Mouse (Mus musculus) small intestine, adult 2 months (tissue): ENCODE results near the gene Mindy4.

Experiments used
- CTCF ChIP-seq: fragments of 200-500 bp; IDR thresholded peaks from 2 replicates; pipeline ENCODE4 v1.5.1; 2012; ENCODE audit warnings: low read depth, mild to moderate bottlenecking, control low read depth, inconsistent platforms, low read length, moderate library complexity, mixed read lengths; ENCODE audit not compliant: insufficient replicate concordance, insufficient read length; ENCODE audit errors: extremely low read depth
- POLR2A ChIP-seq: fragments of 200-500 bp; IDR thresholded peaks from 2 replicates; pipeline ENCODE4 v1.6.1; 2012; ENCODE audit warnings: low read depth, mild to moderate bottlenecking, control low read depth, inconsistent platforms, low read length, moderate library complexity

DNA sequence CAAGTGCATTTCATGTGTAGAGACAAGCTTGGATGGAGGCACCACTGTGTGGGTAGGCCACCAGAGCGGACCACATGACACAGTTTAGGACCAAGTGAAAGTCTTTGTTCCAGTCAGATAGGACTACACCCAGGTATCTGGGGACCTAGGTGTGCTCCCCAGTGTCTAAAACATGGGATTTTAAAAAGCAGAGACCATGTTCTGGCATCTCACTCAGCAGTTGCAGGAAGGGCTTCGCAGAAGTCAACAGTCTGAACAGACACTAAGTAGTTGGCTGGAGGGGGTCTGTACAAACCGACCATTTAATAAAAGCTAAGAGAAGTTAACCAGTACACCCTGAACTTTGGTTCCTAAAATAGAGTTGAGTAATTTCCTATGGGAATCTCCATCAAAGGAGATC is 10.0 kb upstream of the Mindy4 start:
- TF ChIP-seq POLR2A (no peak), CTCF (no peak)
